In genomic region chr19:56944211-56944610, GRCm38 (mm10) we compare ENCODE assay signal across 21 mouse cellular contexts.
DNase-seq lines count a peak whose midpoint lies in the region; ATAC-seq lines count a peak whose summit lies in the region.
"Had no signal": no experiment of that assay in that cellular context is flagged by ENCODE, and none has a peak within 500 bp of the region (broad histone marks: within the 10 kb centered on the region; RNA-seq: fewer than 3 reads in every experiment).

No protein-coding gene starts in this region.

- H3K9me3 ChIP-seq in limb, embryonic 12.5 days: peaks cover 5% of the 10 kb centered on the region; the same call in 1 of the 2 replicates
- no peaks in the 10 kb centered on the region for H3K9me3 ChIP-seq in limb, embryonic 10.5 days (replicated peaks)
- peaks cover 3% of the 10 kb centered on the region; the same call in 1 of the 2 replicates for H3K9me3 ChIP-seq in intestine, embryonic 16.5 days (ENCODE audit: control insufficient read depth, low read length)
- H3K9me3 ChIP-seq: embryonic facial prominence, embryonic 15.5 days; heart, embryonic 15.5 days; liver, embryonic 12.5 days; midbrain, embryonic 15.5 days had no signal

- no peak for ATAC-seq in limb, embryonic 12.5 days (ENCODE audit: insufficient number of reproducible peaks, insufficient read depth, low FRiP score, low TSS enrichment, low read depth)
- no peak for ATAC-seq in intestine, embryonic 16.5 days
- ATAC-seq: forebrain, embryonic 16.5 days; liver, embryonic 12.5 days; midbrain, embryonic 15.5 days had no signal

- H3K27me3 ChIP-seq in limb, embryonic 12.5 days: no peaks in the 10 kb centered on the region
- H3K27me3 ChIP-seq in limb, embryonic 10.5 days (ENCODE audit: low read depth, poor library complexity, severe bottlenecking): no peaks in the 10 kb centered on the region
- H3K27me3 ChIP-seq in intestine, embryonic 16.5 days (replicated peaks; ENCODE audit: control insufficient read depth, insufficient read depth, low read length): no peaks in the 10 kb centered on the region
- H3K27me3 ChIP-seq: embryonic facial prominence, embryonic 15.5 days; heart, embryonic 15.5 days; liver, embryonic 12.5 days; midbrain, embryonic 15.5 days had no signal

- H3K27ac ChIP-seq in limb, embryonic 12.5 days: 0 out of 2 replicates have a peak overlapping the region, but pooled peaks have one; percentile 23
- no peak overlapping the region for H3K27ac ChIP-seq in limb, embryonic 10.5 days
- H3K27ac ChIP-seq in intestine, embryonic 16.5 days (ENCODE audit: low read length): 0 out of 2 replicates have a peak overlapping the region, but pooled peaks have one; percentile 47
- H3K27ac ChIP-seq: embryonic facial prominence, embryonic 15.5 days; heart, embryonic 15.5 days; hindbrain, embryonic 10.5 days; liver, embryonic 12.5 days; midbrain, embryonic 15.5 days had no signal

- H3K9ac ChIP-seq in limb, embryonic 12.5 days (replicated peaks): no peak overlapping the region
- H3K9ac ChIP-seq in intestine, embryonic 16.5 days (ENCODE audit: low read depth, low read length): no peak overlapping the region
- H3K9ac ChIP-seq: embryonic facial prominence, embryonic 15.5 days; heart, embryonic 15.5 days; liver, embryonic 12.5 days; midbrain, embryonic 15.5 days had no signal

- WGBS in limb, embryonic 12.5 days: 46% methylated on average over 9 of the region's 9 CpGs
- WGBS in limb, embryonic 10.5 days: 57% methylated on average over 9 of the region's 9 CpGs
- 57% methylated on average over 9 of the region's 9 CpGs for WGBS in intestine, embryonic 16.5 days

- H3K4me2 ChIP-seq in limb, embryonic 12.5 days: no peak overlapping the region
- H3K4me2 ChIP-seq in intestine, embryonic 16.5 days (ENCODE audit: low read depth, low read length): no peak overlapping the region
- H3K4me2 ChIP-seq: embryonic facial prominence, embryonic 15.5 days; heart, embryonic 15.5 days; liver, embryonic 12.5 days; midbrain, embryonic 15.5 days had no signal

- H3K4me3 ChIP-seq in limb, embryonic 12.5 days (replicated peaks): no peak overlapping the region
- no peak overlapping the region for H3K4me3 ChIP-seq in limb, embryonic 10.5 days
- no peak overlapping the region for H3K4me3 ChIP-seq in intestine, embryonic 16.5 days (ENCODE audit: low read length)
- H3K4me3 ChIP-seq: embryonic facial prominence, embryonic 15.5 days; heart, embryonic 15.5 days; hindbrain, embryonic 10.5 days; liver, embryonic 12.5 days; megakaryocyte, embryonic 14.5 days; midbrain, embryonic 15.5 days; myocyte had no signal

- intact Hi-C loops in heart, postnatal 10 days (cut with DNase I): no loop called here

- DNase-seq in limb, embryonic 10.5 days (ENCODE audit: low spot score): no peak
- peak; percentile 41 to 65 for DNase-seq in kidney, adult 8-10 months
- peak; percentile 76 for DNase-seq in kidney, postnatal 14 days
- DNase-seq in heart, postnatal 10 days: no peak
- DNase-seq in layer of hippocampus, adult 9-10 months (ENCODE audit: low spot score): no peak
- no peak for DNase-seq in lung, adult 18-20 months
- DNase-seq: adrenal gland, adult 8-10 months; cerebellum, adult 11-12 months; lung, postnatal 14 days; right cerebral cortex, postnatal 25 days; thymus, postnatal 36 days had no signal

- peaks cover 8% of the 10 kb centered on the region; the same call in 1 of the 2 replicates for H3K4me1 ChIP-seq in limb, embryonic 12.5 days (replicated peaks)
- H3K4me1 ChIP-seq in limb, embryonic 10.5 days: peaks cover 8% of the 10 kb centered on the region; the same call in 1 of the 2 replicates
- H3K4me1 ChIP-seq in intestine, embryonic 16.5 days (ENCODE audit: control insufficient read depth, insufficient read depth, low read length): no peaks in the 10 kb centered on the region; the same call in 1 of the 2 replicates
- H3K4me1 ChIP-seq: liver, embryonic 12.5 days; megakaryocyte, embryonic 14.5 days; midbrain, embryonic 15.5 days had no signal

- no peaks in the 10 kb centered on the region for H3K36me3 ChIP-seq in limb, embryonic 12.5 days
- no peaks in the 10 kb centered on the region for H3K36me3 ChIP-seq in limb, embryonic 10.5 days
- no peaks in the 10 kb centered on the region for H3K36me3 ChIP-seq in intestine, embryonic 16.5 days (ENCODE audit: control insufficient read depth, insufficient read depth, low read length)
- H3K36me3 ChIP-seq: heart, embryonic 15.5 days; hindbrain, embryonic 10.5 days; liver, embryonic 12.5 days; midbrain, embryonic 15.5 days had no signal

Comparison
In these comparisons a context has a peak if more than half of its experiments do, and no peak if none do; other contexts are left out.
1. DNase-seq: peak in kidney, adult 8-10 months (2 of 2) and kidney, postnatal 14 days (single experiment); none in limb, embryonic 10.5 days (single experiment), heart, postnatal 10 days (0 of 2), layer of hippocampus, adult 9-10 months (single experiment) and lung, adult 18-20 months (0 of 2).